Mouse (Mus musculus) large intestine, adult 2 months (tissue): ENCODE data around the gene Cpeb4. TPM values are rescaled to one million over a fixed set of nuclear protein-coding genes. Genes with fewer than 3 reads are reported as not detected.

Source experiments
- DNase-seq: peaks from one replicate; pipeline ENCODE4 v3.0.0-alpha.2; 2012; ENCODE audit warnings: low read depth, low spot score
- WGBS: fragments of 180-500 bp; shearing (Covaris S2); methylation state at CpG from one replicate; pipeline ENCODE4 v1.1.7; 2018; 5-methylcytosine and 5-hydroxymethylcytosine counted together
- polyA plus RNA-seq: library from polyadenylated mRNA; depleted of rRNA; stranded (reverse); fragments of >200 nt; gene quantifications from 2 replicates; pipeline ENCODE4 v1.2.3, GENCODE M21; 2012; rRNA removed

The Cpeb4 gene
- polyA plus RNA-seq = 5.0 and 9.9 TPM in 2 replicates

DNA sequence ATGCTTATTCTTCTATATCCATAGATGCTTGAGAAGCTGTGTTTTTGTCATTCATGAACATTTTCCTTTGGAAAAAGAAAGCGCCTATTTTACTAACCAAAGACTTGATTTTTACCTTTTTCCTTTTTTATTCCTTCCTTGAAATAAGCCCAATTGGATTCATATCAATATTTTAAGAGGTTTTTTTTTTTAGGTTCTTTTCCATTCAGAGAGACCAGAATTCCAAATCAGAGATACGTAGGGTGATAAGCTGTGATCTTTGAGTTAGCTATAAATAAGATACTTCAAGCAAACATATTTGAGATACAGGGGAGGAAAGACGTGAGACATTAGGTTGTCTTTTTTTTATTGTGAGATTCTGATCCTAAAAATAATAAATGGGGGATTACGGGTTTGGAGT, at the start of gene Cpeb4:
Gene Cpeb4 (plus strand): TSS at position 301 of the 400 bp plus-strand sequence.
- no peak for DNase-seq
- 68% methylated on average over 4 of the region's 4 CpGs for WGBS

DNA sequence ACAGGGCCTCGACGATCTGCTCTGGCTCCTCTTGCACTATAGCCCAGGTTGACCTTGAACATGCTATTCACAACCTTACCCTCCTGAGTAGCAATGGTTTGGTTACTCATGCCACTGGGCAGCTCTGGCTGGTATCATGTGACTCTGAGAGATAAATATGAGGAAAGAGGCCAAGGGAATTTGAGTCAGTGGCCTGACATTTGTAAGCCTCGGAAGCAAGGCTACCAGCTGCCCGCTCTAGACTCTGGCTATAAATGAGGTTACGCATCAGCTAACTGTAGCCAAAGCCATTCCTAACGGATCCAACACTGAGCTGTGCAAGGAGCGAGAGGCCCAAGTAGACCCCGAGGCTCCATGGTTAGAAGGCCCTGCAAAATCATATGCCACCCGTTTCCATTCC, 49.5 kb upstream of the Cpeb4 start:
- DNase-seq = no peak

DNA sequence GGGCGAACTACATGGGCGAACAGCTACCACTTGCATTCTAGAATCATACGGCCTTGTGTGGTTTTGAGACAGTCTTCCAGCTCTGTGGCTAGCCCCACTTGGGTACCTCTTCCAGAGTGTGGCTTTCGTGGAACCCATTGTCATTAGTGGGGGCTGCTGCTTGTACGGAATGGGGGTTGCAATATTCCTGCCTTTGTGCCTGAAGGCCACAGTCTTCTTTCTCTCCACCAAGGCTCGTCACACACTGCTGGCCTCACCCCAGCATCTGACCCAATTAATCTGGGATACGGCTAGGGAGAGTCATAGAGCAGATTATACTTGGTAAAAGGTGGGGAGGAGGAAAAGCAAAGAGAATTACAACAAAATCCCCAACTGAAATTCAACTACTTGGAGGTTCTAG, 48.5 kb upstream of the Cpeb4 start:
- no peak for DNase-seq
- 84% methylated on average over 7 of the region's 7 CpGs for WGBS

More for the DNA sequence above, 49.5 kb upstream of the Cpeb4 start:
- 70% methylated on average over 9 of the region's 9 CpGs for WGBS

DNA sequence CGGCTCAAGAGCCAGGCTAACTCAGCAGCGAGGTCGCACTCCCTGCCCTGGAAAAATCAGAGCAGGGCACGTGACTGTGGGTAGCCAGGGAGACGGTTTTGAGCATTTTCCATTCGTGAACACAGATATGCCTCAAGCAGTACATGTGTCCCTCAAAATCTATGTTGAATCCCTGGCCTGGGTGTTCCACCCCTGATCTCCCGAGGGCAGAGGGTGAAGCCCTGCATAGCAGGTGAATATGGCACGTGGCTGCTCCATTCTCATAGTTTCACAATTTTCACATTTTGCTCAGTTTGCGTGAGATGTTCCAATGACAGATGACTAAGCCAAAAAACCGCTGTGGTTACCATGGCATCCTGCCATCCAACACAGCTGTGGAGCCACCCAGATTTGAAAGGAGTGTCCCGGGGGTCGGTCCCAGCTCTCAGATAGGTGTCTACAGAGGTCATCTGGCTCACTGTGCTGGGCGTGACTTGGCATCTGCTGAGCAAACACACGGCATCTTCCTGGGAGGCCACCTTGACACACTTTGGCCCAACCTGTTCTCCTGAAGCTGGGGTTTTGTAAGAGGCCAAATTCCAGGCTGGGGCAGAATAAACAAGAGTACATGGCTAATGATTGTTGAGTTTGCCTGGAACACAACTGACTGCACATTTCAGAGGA, 47.4 kb upstream of the Cpeb4 start:
- DNase-seq = no peak
- 15% methylated on average over 14 of the region's 14 CpGs for WGBS

DNA sequence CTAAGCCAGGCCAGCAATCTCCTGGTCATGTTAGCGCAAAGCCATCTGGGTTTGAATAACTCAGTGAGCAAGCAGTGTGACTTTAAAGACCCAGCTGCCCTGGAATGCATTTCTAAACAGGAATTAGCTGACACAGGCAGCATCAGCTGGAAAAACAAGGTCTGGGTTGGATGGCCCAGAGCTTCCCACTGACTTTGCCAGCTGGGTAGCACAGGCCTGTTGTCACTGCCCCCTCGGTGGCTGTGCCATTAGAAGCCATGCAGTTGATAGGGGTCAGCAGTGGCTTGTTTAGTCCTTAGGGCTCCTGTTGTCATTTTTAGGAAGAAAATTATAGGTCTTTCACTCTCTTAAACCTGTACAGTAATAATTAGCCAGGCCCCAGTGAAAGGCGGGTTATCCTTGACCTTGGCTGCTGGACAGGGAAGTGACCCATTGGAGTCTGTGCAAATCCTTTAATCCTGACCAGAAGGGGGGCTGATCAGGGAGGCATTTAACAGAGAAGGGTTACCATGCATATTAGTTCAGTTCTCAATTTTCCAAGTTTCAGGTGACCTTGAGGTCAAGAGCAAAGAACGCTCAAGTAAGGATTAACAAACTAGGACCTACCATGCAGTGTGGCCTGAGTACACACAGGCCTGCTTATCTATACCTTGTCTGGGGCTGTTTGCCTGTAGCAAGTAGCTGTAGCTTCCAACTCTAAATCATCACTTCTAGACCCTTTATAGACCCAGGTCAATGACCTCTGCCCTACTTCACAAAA, 43.8 kb upstream of the Cpeb4 start:
- no peak for DNase-seq
- WGBS = 69% methylated on average over 4 of the region's 4 CpGs

DNA sequence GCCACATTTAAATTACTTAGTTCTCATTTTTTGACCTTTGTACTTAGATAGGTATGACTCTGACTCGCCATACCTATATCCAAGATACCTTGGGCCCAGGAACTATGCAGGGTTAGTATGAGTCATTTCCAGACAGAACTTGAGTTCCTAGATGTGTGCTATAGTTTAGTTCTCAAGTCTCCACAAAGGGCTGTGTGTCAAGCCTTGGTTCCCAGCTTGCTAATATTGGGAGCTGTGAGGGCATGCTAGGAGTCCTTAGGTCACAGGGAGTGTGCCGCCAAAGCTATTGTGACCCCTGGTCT, 43.3 kb upstream of the Cpeb4 start:
- WGBS = 49% methylated on average over 2 of the region's 2 CpGs

DNA sequence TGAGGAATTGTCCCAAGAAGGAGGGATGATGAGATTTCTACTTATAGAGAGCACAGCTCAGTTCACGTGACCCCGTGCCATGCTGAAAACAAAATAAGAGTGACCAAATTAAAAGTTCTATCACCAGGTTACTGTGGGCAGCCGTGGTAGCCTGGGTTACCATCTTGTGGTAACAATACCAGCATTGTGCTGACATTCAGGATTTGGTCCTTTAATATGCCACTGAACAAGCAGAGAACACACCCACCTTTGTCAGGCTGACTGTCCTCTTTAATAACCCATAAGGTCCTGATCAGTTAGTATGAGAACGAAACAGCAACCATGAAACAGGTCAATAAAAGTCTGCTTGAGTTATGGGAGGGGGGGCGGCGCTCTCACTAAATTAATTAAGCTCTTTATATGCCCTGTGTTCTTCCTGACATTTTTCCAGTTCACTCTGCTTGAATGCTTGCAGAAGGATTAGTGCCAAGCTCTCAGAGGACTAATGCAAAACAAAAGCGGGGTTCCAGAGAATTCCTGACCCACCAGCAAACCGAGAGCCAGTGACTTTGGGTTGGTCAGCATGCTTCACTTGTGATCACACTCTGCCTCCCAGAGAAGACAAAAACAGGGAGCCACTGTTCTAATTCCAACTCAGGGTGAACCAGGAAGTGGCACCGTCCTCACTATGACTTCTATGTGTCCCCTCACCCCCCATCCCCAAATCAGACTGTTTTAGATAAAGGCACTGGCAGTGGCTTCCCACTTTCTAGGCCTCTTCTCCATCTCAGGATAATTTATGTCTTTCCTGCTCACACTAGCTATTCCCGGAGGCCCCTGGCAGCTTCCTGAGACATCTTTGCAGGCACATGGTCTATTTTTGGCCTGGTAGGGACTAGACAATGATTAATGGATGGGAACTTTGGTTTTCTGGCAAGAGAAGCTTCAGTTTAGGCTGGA, 41.5 kb upstream of the Cpeb4 start:
- WGBS = 36% methylated on average over 10 of the region's 10 CpGs
- DNase-seq = no peak

More for the DNA sequence above, 43.3 kb upstream of the Cpeb4 start:
- no peak for DNase-seq

DNA sequence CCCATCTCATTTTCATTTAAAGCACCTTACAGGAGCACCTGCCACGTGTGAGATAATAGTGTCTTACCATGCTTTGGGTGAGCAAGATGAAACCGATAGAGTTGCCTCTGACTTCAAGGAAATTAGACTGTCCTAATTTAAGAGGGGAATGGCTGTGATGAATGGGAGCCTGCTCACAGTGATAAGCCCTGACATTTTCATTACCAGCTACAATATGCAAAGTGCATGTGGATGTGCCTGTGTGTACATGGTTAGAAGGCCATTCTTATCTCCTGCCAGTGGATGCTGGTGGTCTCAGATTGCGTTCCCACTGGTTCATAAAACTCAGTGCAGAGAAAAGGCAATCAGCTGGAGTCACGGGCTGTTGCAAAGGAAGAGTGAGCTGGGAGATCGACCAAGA, 40.6 kb upstream of the Cpeb4 start:
- WGBS = 84% methylated on average over 5 of the region's 5 CpGs
- no peak for DNase-seq

DNA sequence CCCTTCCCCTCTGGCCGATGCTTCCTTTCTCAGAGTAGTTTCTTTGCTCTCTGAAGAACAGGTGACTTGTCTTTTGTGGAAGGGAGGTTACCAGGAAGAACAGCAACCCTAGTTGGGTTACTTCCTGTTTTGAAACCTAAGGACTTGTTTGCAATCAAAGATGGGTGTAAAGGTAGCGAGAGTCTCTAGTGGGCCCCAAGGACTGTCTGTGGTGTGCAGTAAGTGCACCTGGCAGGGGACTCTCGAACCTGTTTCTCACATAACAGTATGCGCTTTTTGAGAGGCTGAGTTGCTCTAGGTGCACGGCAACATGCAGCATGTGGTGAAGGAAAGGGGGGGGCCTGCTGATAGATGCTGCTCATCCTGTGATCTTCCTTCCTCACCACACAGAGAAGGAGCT, 40.0 kb upstream of the Cpeb4 start:
- DNase-seq = no peak
- 57% methylated on average over 5 of the region's 5 CpGs for WGBS

DNA sequence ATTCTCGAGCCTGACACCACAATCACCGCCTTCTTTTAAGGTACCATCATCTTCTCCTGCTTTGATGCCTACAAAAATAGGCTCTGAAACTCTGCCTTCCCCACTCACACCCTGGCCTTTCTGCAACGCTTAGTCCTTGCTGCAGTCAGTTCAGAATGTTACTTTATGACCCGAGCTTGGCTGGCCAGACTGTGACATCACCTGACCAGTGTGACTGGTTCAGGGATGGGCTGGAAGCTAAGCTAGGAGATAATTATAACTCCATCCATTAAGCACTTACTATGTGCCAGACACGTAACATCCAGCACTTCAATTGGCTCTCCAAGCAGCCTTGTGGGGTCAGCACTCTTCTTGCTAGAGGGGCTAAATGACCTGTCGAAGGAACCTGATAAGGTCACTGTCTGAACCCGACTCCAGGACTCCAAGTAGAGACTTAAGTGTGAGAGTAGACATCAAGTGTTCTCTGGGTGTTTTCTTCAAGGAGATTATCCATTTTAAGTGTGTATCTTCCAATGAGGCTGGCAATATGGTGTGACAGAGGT, 39.5 kb upstream of the Cpeb4 start:
- no peak for DNase-seq
- 61% methylated on average over 7 of the region's 7 CpGs for WGBS

DNA sequence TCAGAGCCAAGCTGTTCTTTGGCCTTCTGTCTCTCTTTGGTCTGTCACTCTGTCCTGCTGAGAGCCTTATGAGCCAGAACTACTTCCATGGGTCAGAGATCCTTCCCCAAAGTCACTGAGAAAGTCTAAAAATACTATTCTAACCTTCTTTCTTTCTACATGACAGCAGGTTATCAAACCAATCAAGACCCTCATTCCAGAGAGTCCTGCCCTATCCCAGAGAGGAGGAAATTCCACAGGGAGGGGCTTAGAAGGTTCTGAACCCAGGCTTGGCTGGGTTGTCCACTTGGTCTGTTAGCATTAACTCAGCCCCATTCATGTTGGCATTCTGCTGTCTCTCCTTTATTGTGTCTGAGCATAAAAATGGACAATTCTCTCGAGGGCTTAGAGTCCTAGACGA, 38.5 kb upstream of the Cpeb4 start:
- 39% methylated on average over 2 of the region's 2 CpGs for WGBS
- no peak for DNase-seq

DNA sequence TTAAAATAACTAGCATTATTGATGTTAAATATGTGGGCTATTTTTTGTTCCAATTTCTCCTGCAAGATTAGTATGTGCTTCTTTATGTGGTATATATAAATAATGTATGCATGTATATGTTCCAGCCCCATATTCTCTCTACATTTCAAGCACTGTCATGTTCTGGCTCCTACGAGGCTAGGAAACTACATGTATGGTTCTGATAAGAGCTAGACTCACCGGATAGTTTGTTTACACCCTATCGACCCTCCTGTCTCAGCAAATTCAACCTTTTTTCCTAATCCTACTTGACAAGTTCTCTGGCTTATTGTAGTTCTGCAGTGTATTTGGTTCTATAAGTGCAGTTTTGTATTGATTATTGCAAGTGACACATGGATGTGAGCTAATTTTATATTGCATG, 36.7 kb upstream of the Cpeb4 start:
- no peak for DNase-seq
- WGBS = 84% methylated on average over 3 of the region's 3 CpGs

DNA sequence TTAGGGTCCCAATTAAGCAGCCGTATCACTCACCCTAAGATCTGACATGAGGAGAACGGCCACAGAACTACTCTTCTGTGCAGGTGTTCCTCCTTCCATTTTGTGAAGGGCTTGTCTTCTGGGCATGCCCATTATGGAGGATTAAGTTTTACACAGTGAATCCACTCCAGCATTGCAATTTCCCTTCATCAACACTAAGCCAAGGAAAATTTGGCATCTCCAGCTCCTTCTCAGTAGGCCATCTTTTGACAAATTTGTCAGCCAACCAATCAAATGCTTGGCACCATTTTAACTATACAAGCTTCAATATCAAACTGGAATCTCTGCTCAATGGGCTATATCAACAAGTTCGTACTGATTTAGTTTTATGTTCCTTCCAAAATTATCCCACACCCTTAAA, 34.8 kb upstream of the Cpeb4 start:
- WGBS = 98% methylated on average over 3 of the region's 3 CpGs

DNA sequence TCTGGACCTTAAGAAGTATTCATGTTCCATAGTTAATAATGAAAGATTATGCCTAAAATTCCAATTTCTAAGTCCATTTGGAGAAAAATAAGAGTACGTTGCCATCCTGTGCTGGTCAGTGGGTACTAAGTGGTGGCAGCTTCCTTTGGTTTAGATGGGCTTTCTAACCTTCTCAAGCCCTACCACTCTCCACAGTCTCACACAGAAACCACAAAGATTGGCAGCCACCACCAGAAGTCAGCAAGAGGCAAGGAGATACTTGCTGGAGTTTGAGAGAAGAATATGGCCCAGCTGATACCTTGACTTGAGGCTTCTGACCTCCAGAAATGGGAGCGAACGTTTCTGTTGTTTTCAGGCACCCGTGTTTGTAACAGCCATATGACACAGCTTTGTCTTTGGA, 34.3 kb upstream of the Cpeb4 start:
- 91% methylated on average over 4 of the region's 4 CpGs for WGBS
- no peak for DNase-seq

More for the DNA sequence above, 34.8 kb upstream of the Cpeb4 start:
- DNase-seq = no peak

DNA sequence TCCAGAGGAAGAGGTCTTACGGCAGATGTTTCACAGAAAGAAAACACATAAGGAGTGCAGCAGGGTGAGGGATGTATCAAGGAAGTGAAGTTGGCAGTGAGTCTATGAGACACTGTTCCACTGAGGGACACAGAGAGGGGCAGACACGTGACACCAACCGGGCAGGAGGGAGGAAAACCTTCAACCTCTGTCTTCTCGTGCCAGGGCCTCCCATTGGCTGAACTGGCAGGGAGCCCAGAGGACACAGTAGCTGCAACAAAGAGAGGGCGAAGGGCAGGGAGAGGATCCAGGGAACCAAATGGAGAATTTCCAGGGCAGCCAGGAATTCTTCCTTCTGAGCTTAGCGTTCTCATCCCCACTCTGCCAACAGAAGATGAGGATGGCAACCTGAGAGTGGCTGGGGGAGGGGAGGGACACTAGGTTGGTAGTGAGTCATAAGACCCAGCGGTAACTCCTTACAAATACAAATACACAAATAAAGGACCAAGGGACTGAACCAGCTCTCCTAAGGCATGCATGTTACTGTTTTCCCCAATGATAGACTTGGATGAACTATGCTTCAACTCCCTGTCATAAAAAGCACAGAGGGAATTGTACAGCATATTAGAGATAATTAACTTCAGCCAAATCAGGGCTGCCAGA, 33.4 kb upstream of the Cpeb4 start:
- DNase-seq = no peak
- 15% methylated on average over 7 of the region's 7 CpGs for WGBS

DNA sequence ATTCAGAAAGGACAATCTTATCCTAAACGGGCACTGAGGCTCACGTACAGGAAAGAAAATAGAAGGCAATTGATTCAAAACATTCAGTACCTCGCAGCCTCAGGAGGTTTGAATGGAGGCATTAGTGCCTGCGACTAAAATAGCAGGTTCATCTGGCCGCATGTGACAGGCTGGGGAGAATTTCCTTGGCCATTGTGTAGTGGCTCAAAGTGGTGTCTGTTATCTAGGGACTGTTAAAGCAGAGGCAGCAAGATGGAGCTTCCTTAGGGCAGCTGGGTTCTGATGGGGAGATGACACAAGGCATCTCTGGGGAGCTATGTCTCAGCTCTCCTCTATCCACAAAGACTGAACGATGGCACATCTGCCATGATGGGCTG, 32.9 kb upstream of the Cpeb4 start:
- DNase-seq = no peak
- 44% methylated on average over 6 of the region's 6 CpGs for WGBS

DNA sequence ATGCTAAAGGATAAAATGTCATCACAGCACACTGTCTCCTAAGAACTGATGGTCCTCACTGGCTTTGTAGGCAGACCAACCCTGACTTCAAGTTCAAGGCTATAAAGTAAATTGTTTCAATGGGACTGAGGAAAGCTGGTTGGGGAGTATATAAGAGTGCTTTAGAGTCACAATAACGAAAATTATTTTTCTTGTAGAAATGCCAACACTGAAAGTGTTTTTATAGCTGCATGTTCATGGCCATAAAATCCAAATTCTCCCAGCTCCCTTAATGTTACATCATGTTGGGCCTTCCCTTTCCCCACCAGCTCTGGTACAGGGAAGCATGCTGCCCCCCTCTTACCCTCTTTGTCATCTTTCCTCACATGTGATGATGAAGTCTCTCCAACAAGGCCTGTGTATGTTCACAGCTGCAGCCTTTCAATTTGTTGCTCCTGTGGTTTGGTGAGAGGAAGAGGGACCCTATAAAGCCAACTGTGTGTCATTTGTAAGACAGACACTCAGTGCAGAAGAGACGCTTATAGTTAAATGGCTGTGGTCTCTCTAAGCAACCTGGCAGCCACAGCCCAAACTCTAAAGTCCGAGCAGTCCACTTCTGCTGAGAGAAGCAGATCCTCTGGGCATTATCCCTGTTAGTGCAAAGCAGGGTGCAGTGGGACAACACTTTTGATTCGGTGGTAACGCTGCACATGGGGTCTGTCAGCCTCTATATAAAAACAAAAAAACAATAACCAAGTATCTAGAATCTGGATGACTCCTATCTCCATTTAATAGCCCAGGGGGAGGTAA, 29.6 kb upstream of the Cpeb4 start:
- 74% methylated on average over 5 of the region's 5 CpGs for WGBS
- DNase-seq = no peak

DNA sequence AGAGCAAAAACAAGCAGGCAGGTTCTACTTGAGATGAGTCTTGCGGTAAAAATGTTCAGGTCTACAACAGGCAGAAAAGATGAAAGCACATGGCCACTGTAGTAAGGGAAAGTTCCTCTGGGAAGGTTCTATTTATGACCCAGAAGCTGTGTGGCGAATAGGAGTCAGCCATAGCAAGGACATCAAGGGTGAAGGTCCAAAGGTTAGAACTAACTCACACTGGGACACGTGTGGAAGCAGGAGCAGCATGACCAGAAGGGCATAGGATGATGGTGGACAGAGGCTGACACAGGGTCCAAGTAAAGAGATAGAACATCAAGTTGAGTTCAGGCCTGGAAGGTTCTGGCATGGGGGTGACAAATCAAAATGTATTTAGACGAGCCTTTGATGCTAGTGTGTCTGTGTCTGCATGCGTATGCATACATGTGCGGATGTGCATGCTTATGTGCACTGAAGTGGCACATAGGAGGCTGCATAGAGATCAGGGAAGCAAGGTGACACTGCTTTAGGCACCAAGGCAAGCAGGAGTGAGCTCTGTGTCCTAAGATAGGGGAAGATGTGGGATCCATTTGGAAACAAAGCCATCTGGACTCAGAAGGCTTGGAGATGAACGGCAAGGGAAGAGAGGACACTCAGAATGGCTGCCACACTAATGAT, 28.7 kb upstream of the Cpeb4 start:
- 71% methylated on average over 7 of the region's 7 CpGs for WGBS
- DNase-seq = no peak

DNA sequence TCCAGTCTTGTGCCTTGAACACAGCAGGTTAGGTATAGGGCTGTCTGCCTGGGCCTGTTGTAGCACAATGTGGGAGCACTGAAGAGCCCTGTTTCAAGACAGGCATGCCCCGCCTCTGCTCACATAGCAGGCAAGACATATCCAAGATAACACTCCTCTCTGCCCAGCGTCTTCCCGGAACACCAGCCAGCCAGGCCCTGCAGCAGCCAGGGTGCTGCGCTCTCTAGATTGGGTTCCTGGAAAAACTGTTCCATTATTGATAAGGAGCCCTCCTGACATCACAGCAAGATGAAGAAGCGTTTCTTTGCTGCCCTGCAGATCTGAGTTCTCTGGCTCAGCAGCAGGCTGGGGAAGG, 28.2 kb upstream of the Cpeb4 start:
- 83% methylated on average over 5 of the region's 5 CpGs for WGBS

More for the DNA sequence above, 28.2 kb upstream of the Cpeb4 start:
- DNase-seq = no peak
